In genomic region chr16:13232912-13233802, GRCm38 (mm10) we compare ENCODE assay signal across 9 mouse cellular contexts. TPM values are rescaled to one million over a fixed set of nuclear protein-coding genes. Genes with fewer than 3 reads are reported as not detected.
DNase-seq lines count a peak whose midpoint lies in the region; ATAC-seq and TF ChIP-seq lines count a peak whose summit lies in the region.
"Had no signal": no experiment of that assay in that cellular context is flagged by ENCODE, and none has a peak within 500 bp of the region (broad histone marks: within the 10 kb centered on the region; RNA-seq: fewer than 3 reads in every experiment).

No protein-coding gene starts in this region.

- H3K4me2 ChIP-seq in forebrain, postnatal 0 days (ENCODE audit: low read depth): no peak overlapping the region
- no peak overlapping the region for H3K4me2 ChIP-seq in embryonic facial prominence, embryonic 15.5 days (replicated peaks)
- no peak overlapping the region for H3K4me2 ChIP-seq in forebrain, embryonic 11.5 days (ENCODE audit: low read depth, low read length, severe bottlenecking)
- H3K4me2 ChIP-seq: neural tube, embryonic 12.5 days had no signal

- H3K4me3 ChIP-seq in forebrain, embryonic 10.5 days: no peak overlapping the region
- H3K4me3 ChIP-seq in forebrain, postnatal 0 days (ENCODE audit: low read depth, low read length): no peak overlapping the region
- no peak overlapping the region for H3K4me3 ChIP-seq in embryonic facial prominence, embryonic 15.5 days (replicated peaks)
- H3K4me3 ChIP-seq in kidney, adult 2 months (ENCODE audit: insufficient read depth, low read depth, low read length): no peak overlapping the region
- no peak overlapping the region for H3K4me3 ChIP-seq in lung, adult 2 months (replicated peaks; ENCODE audit: extremely low read depth, low read depth, low read length)
- no peak overlapping the region for H3K4me3 ChIP-seq in thymus, adult 2 months (ENCODE audit: control insufficient read depth, insufficient read depth, low read length)
- H3K4me3 ChIP-seq in forebrain, embryonic 11.5 days (ENCODE audit: low read depth, low read length): no peak overlapping the region
- H3K4me3 ChIP-seq: neural tube, embryonic 12.5 days had no signal

- H3K36me3 ChIP-seq in forebrain, embryonic 10.5 days (replicated peaks): no peaks in the 10 kb centered on the region
- H3K36me3 ChIP-seq in forebrain, postnatal 0 days (ENCODE audit: insufficient read depth): no peaks in the 10 kb centered on the region
- H3K36me3 ChIP-seq in embryonic facial prominence, embryonic 15.5 days: no peaks in the 10 kb centered on the region
- H3K36me3 ChIP-seq in kidney, adult 2 months (ENCODE audit: control insufficient read depth, insufficient read depth, low read length): no peaks in the 10 kb centered on the region
- H3K36me3 ChIP-seq in thymus, adult 2 months (ENCODE audit: control insufficient read depth, insufficient read depth, low read length): no peaks in the 10 kb centered on the region
- no peaks in the 10 kb centered on the region for H3K36me3 ChIP-seq in forebrain, embryonic 11.5 days (ENCODE audit: control insufficient read depth, insufficient read depth, low read length)
- H3K36me3 ChIP-seq: neural tube, embryonic 12.5 days had no signal

- peaks cover 10% of the 10 kb centered on the region; the same call in 1 of the 2 replicates for H3K4me1 ChIP-seq in forebrain, embryonic 10.5 days
- H3K4me1 ChIP-seq in forebrain, postnatal 0 days (ENCODE audit: insufficient read depth): no peaks in the 10 kb centered on the region
- H3K4me1 ChIP-seq in embryonic facial prominence, embryonic 15.5 days: peaks cover 8% of the 10 kb centered on the region; the same call in 1 of the 2 replicates
- H3K4me1 ChIP-seq in kidney, adult 2 months (ENCODE audit: control insufficient read depth, insufficient read depth, low read length): no peaks in the 10 kb centered on the region
- peaks cover 4% of the 10 kb centered on the region for H3K4me1 ChIP-seq in lung, adult 2 months (ENCODE audit: control insufficient read depth, insufficient read depth, low read length)
- H3K4me1 ChIP-seq in thymus, adult 2 months (replicated peaks; ENCODE audit: control insufficient read depth, insufficient read depth, low read length): no peaks in the 10 kb centered on the region
- H3K4me1 ChIP-seq in forebrain, embryonic 11.5 days (replicated peaks; ENCODE audit: control insufficient read depth, insufficient read depth, low read length): no peaks in the 10 kb centered on the region
- H3K4me1 ChIP-seq: neural tube, embryonic 12.5 days had no signal

- TF ChIP-seq POLR2A in kidney, adult 2 months (IDR thresholded peaks at IDR 0.05; ENCODE audit: low read depth, low read length): no peak
- TF ChIP-seq POLR2A in lung, adult 2 months (IDR thresholded peaks at IDR 0.05; ENCODE audit: borderline replicate concordance, extremely low read depth, low read depth, low read length): peak; percentile 60; the same call in 1 of the 2 replicates
- no peak for TF ChIP-seq POLR2A in thymus, adult 2 months (IDR thresholded peaks at IDR 0.05; ENCODE audit: control insufficient read depth, extremely low read depth, insufficient read depth, low read length, poor library complexity)

- 70% methylated on average over 14 of the region's 14 CpGs for WGBS in forebrain, embryonic 10.5 days
- WGBS in forebrain, postnatal 0 days: 62% methylated on average over 14 of the region's 14 CpGs
- 41% methylated on average over 14 of the region's 14 CpGs for WGBS in embryonic facial prominence, embryonic 15.5 days
- 48% methylated on average over 14 of the region's 14 CpGs for WGBS in kidney, adult 2 months
- WGBS in lung, adult 2 months: 32% methylated on average over 14 of the region's 14 CpGs
- 81% methylated on average over 14 of the region's 14 CpGs for WGBS in thymus, adult 2 months
- WGBS in forebrain, embryonic 11.5 days: 61% methylated on average over 14 of the region's 14 CpGs

- no peak for ATAC-seq in forebrain, postnatal 0 days
- peak; percentile 74 for ATAC-seq in embryonic facial prominence, embryonic 15.5 days (ENCODE audit: insufficient number of reproducible peaks, low FRiP score, low TSS enrichment, low read depth)
- ATAC-seq in forebrain, embryonic 11.5 days (replicated peaks; ENCODE audit: low FRiP score): no peak

- no peak for TF ChIP-seq CTCF in forebrain, postnatal 0 days (IDR thresholded peaks at IDR 0.05; ENCODE audit: low read depth)
- TF ChIP-seq CTCF in kidney, adult 2 months (conservative IDR thresholded peaks at IDR 0.05; ENCODE audit: insufficient read depth, insufficient read length, low read depth, low read length): no peak
- TF ChIP-seq CTCF in lung, adult 2 months (IDR thresholded peaks at IDR 0.05; ENCODE audit: insufficient read depth, low read length): no peak
- TF ChIP-seq CTCF in thymus, adult 2 months (IDR thresholded peaks at IDR 0.05; ENCODE audit: borderline replicate concordance, control insufficient read depth, extremely low read depth, insufficient read depth, low read length, poor library complexity): no peak

- H3K9ac ChIP-seq in forebrain, postnatal 0 days: no peak overlapping the region
- no peak overlapping the region for H3K9ac ChIP-seq in embryonic facial prominence, embryonic 15.5 days
- no peak overlapping the region for H3K9ac ChIP-seq in forebrain, embryonic 11.5 days (ENCODE audit: low read length)
- H3K9ac ChIP-seq: neural tube, embryonic 12.5 days had no signal

- H3K9me3 ChIP-seq in forebrain, embryonic 10.5 days: no peaks in the 10 kb centered on the region
- H3K9me3 ChIP-seq in forebrain, postnatal 0 days (ENCODE audit: low read length): no peaks in the 10 kb centered on the region
- no peaks in the 10 kb centered on the region for H3K9me3 ChIP-seq in embryonic facial prominence, embryonic 15.5 days (replicated peaks)
- no peaks in the 10 kb centered on the region for H3K9me3 ChIP-seq in forebrain, embryonic 11.5 days (ENCODE audit: control insufficient read depth, low read length)
- H3K9me3 ChIP-seq: neural tube, embryonic 12.5 days had no signal

- no peaks in the 10 kb centered on the region for H3K27me3 ChIP-seq in forebrain, embryonic 10.5 days (ENCODE audit: poor library complexity, severe bottlenecking)
- H3K27me3 ChIP-seq in forebrain, postnatal 0 days (ENCODE audit: insufficient read depth, low read length): no peaks in the 10 kb centered on the region
- H3K27me3 ChIP-seq in embryonic facial prominence, embryonic 15.5 days: no peaks in the 10 kb centered on the region
- no peaks in the 10 kb centered on the region for H3K27me3 ChIP-seq in kidney, adult 2 months (replicated peaks; ENCODE audit: control insufficient read depth, insufficient read depth, low read length)
- H3K27me3 ChIP-seq in thymus, adult 2 months (ENCODE audit: control insufficient read depth, insufficient read depth, low read length): no peaks in the 10 kb centered on the region
- no peaks in the 10 kb centered on the region for H3K27me3 ChIP-seq in forebrain, embryonic 11.5 days (ENCODE audit: control insufficient read depth, insufficient read depth, low read length)
- H3K27me3 ChIP-seq: neural tube, embryonic 12.5 days had no signal

- no peak for DNase-seq in forebrain, embryonic 10.5 days (ENCODE audit: extremely low spot score, low spot score)
- DNase-seq in forebrain, postnatal 0 days: no peak
- DNase-seq in kidney, adult 2 months: peak; percentile 76
- DNase-seq in lung, adult 2 months: peak; percentile 53
- no peak for DNase-seq in thymus, adult 2 months
- no peak for DNase-seq in left cerebral cortex, adult 8-10 months (ENCODE audit: low spot score in 2 of 2)
- no peak for DNase-seq in forebrain, embryonic 11.5 days (ENCODE audit: low spot score)

- peak overlapping the region; percentile 40; the same call in 1 of the 2 replicates for H3K27ac ChIP-seq in forebrain, embryonic 10.5 days
- H3K27ac ChIP-seq in forebrain, postnatal 0 days (ENCODE audit: low read depth, low read length): no peak overlapping the region
- peak overlapping the region; percentile 61 for H3K27ac ChIP-seq in embryonic facial prominence, embryonic 15.5 days (replicated peaks)
- peak overlapping the region; percentile 51; the same call in 1 of the 2 replicates for H3K27ac ChIP-seq in kidney, adult 2 months (ENCODE audit: insufficient read depth, low read depth, low read length)
- no peak overlapping the region for H3K27ac ChIP-seq in thymus, adult 2 months (ENCODE audit: control insufficient read depth, insufficient read depth, low read length)
- no peak overlapping the region; the same call in 1 of the 2 replicates for H3K27ac ChIP-seq in forebrain, embryonic 11.5 days (ENCODE audit: low read depth, low read length)
- H3K27ac ChIP-seq: neural tube, embryonic 12.5 days had no signal

RNA-seq across cellular contexts. Expression of gene Mrtfb, which starts 23.1 kb away (rescaled TPM):
- polyA plus RNA-seq in forebrain, embryonic 10.5 days (2016; fragmentation: Nextera tagmentation; extraction: Ambion mirVana): 17.9 and 19.1 TPM in 2 replicates
- total RNA-seq in forebrain, postnatal 0 days (2014; rRNA removed): 23.5 and 32.3 TPM in 2 replicates
- polyA plus RNA-seq in forebrain, postnatal 0 days (2015; fragmentation: Nextera tagmentation; extraction: Ambion mirVana): 12.0 and 21.9 TPM in 2 replicates
- 23.0 and 26.2 TPM in 2 replicates for polyA plus RNA-seq in embryonic facial prominence, embryonic 15.5 days (2015; fragmentation: Nextera tagmentation; extraction: Ambion mirVana)
- 5.7 and 6.0 TPM in 2 replicates for polyA plus RNA-seq in kidney, adult 2 months (2012; rRNA removed)
- 13.2 and 15.8 TPM in 2 replicates for polyA plus RNA-seq in lung, adult 2 months (2012; rRNA removed)
- polyA plus RNA-seq in thymus, adult 2 months (2012; rRNA removed): 8.5 and 10.4 TPM in 2 replicates
- 100 to 1,000 TPM; 168 to 192 (median 172) TPM for total RNA-seq in left cerebral cortex, adult 8-10 months (2022)
- 21.9 and 22.4 TPM in 2 replicates for polyA plus RNA-seq in forebrain, embryonic 11.5 days (2014; fragmentation: Nextera tagmentation; extraction: Ambion mirVana)

Comparison
In these comparisons a context has a peak if more than half of its experiments do, and no peak if none do; other contexts are left out.
1. H3K27ac ChIP-seq: peak in forebrain, embryonic 10.5 days (single experiment), embryonic facial prominence, embryonic 15.5 days (single experiment) and kidney, adult 2 months (single experiment); none in forebrain, postnatal 0 days (single experiment), thymus, adult 2 months (single experiment) and forebrain, embryonic 11.5 days (single experiment).
2. DNase-seq: peak in kidney, adult 2 months (single experiment) and lung, adult 2 months (single experiment); none in forebrain, embryonic 10.5 days (single experiment), forebrain, postnatal 0 days (single experiment), thymus, adult 2 months (single experiment), left cerebral cortex, adult 8-10 months (0 of 2) and forebrain, embryonic 11.5 days (single experiment).